Mouse (Mus musculus): ENCODE results near the gene Troap. TPM values are rescaled to one million over a fixed set of nuclear protein-coding genes. Genes with fewer than 3 reads are reported as not detected.

Troap gene
- total RNA-seq, 2 experiments from 2014 or later, result 0.36 to 0.64 TPM

GRCm38 (mm10) chr15:99096061-99096793 lies 21.9 kb downstream of the Troap start:
- DNase-seq (ENCODE audit: low spot score in 2 of 2), result no peak
- no peak overlapping the region for H3K27ac ChIP-seq
- TF ChIP-seq CTCF (conservative IDR thresholded peaks at IDR 0.05), result no peak
- H3K4me3 ChIP-seq, result peak overlapping the region; percentile 42; the same call in 1 of the 2 replicates

GRCm38 (mm10) chr15:99096831-99097500 lies 22.6 kb downstream of the Troap start:
- TF ChIP-seq CTCF (conservative IDR thresholded peaks at IDR 0.05), result no peak
- DNase-seq (ENCODE audit: low spot score in 2 of 2), result no peak
- Histone ChIP-seq H3K4me3 (peak overlapping the region; percentile 42), H3K27ac (no peak overlapping the region)

GRCm38 (mm10) chr15:99097840-99098492 lies 23.6 kb downstream of the Troap start:
- no peak for DNase-seq (ENCODE audit: low spot score in 2 of 2)
- TF ChIP-seq CTCF (conservative IDR thresholded peaks at IDR 0.05), result no peak
- Histone ChIP-seq H3K4me3 (peak overlapping the region; percentile 43), H3K27ac (no peak overlapping the region)

GRCm38 (mm10) chr15:99098493-99098861 lies 24.1 kb downstream of the Troap start:
- TF ChIP-seq CTCF (conservative IDR thresholded peaks at IDR 0.05), result no peak
- H3K27ac ChIP-seq, result no peak overlapping the region
- H3K4me3 ChIP-seq, result peak overlapping the region; percentile 43; the same call in 1 of the 2 replicates
- no peak for DNase-seq (ENCODE audit: low spot score in 2 of 2)

- peak; percentile 92 for TF ChIP-seq CTCF (conservative IDR thresholded peaks at IDR 0.05)
- no peak overlapping the region for H3K4me3 ChIP-seq
- peak; percentile 28 to 53 for DNase-seq (ENCODE audit: low spot score in 2 of 2)
These were observed 24.8 kb downstream of the Troap start for GRCm38 (mm10) chr15:99099139-99099556.

GRCm38 (mm10) chr15:99099984-99100383 lies 25.6 kb downstream of the Troap start:
- TF ChIP-seq CTCF (conservative IDR thresholded peaks at IDR 0.05), result peak; percentile 47
- Histone ChIP-seq H3K4me3 (no peak overlapping the region), H3K27ac (no peak overlapping the region)
- no peak for DNase-seq (ENCODE audit: low spot score in 2 of 2)

More at GRCm38 (mm10) chr15:99099139-99099556, 24.8 kb downstream of the Troap start:
- H3K27ac ChIP-seq, result no peak overlapping the region

GRCm38 (mm10) chr15:99105238-99105637 lies 30.9 kb downstream of the Troap start:
- TF ChIP-seq CTCF (conservative IDR thresholded peaks at IDR 0.05), result no peak
- Histone ChIP-seq H3K4me3 (no peak overlapping the region), H3K27ac (no peak overlapping the region)
- DNase-seq (ENCODE audit: low spot score in 2 of 2), result no peak

GRCm38 (mm10) chr15:99107866-99108265 lies 33.5 kb downstream of the Troap start:
- no peak for TF ChIP-seq CTCF (conservative IDR thresholded peaks at IDR 0.05)
- Histone ChIP-seq H3K27ac (no peak overlapping the region), H3K4me3 (no peak overlapping the region)
- DNase-seq (ENCODE audit: low spot score in 2 of 2), result no peak

GRCm38 (mm10) chr15:99111139-99111538 lies 36.8 kb downstream of the Troap start:
- no peak for TF ChIP-seq CTCF (conservative IDR thresholded peaks at IDR 0.05)
- no peak for DNase-seq (ENCODE audit: low spot score in 2 of 2)
- no peak overlapping the region for H3K4me3 ChIP-seq

GRCm38 (mm10) chr15:99111809-99112208 lies 37.4 kb downstream of the Troap start:
- Histone ChIP-seq H3K4me3 (no peak overlapping the region), H3K27ac (no peak overlapping the region)
- DNase-seq (ENCODE audit: low spot score in 2 of 2), result no peak
- TF ChIP-seq CTCF (conservative IDR thresholded peaks at IDR 0.05), result no peak

More at GRCm38 (mm10) chr15:99111139-99111538, 36.8 kb downstream of the Troap start:
- H3K27ac ChIP-seq, result no peak overlapping the region

GRCm38 (mm10) chr15:99112843-99113395 lies 38.5 kb downstream of the Troap start:
- H3K4me3 ChIP-seq, result no peak overlapping the region
- no peak overlapping the region for H3K27ac ChIP-seq
- no peak for DNase-seq (ENCODE audit: low spot score in 2 of 2)
- no peak for TF ChIP-seq CTCF (conservative IDR thresholded peaks at IDR 0.05)

- Histone ChIP-seq H3K4me3 (no peak overlapping the region), H3K27ac (no peak overlapping the region)
- TF ChIP-seq CTCF (conservative IDR thresholded peaks at IDR 0.05), result peak; percentile 71
- DNase-seq (ENCODE audit: low spot score in 2 of 2), result no peak
These were observed 39.1 kb downstream of the Troap start for GRCm38 (mm10) chr15:99113396-99113975.
